Mouse (Mus musculus) T-helper 2 cell (primary cell): ENCODE measurements at regions not wholly inside any gene's neighbourhood (a gene's known extent, or its start where the extent isn't known, plus 50 kb on each side); places are given as distances from the start of the nearest gene placed in this dataset.

Source experiments
- in situ Hi-C: fragments of 300-600 bp; cut with MboI, MseI; formaldehyde crosslinking; loops from one replicate; pipeline ENCODE4 v1.15.1; 2025; ENCODE audit warnings: high pct_unique_total_duplicates

GRCm38 (mm10) chr10:111693762-111694161 lies 187.7 kb downstream of the Phlda1 start:
- in situ Hi-C loops = no loop called here

GRCm38 (mm10) chr10:111694227-111695200 lies 188.4 kb downstream of the Phlda1 start:
- in situ Hi-C loops = no loop called here

GRCm38 (mm10) chr10:111695918-111696760 lies 190.1 kb downstream of the Phlda1 start:
- in situ Hi-C loops = no loop called here

GRCm38 (mm10) chr10:111696987-111697386 lies 190.9 kb downstream of the Phlda1 start:
- in situ Hi-C loops = no loop called here

GRCm38 (mm10) chr10:111699557-111700508 lies 193.7 kb downstream of the Phlda1 start:
- in situ Hi-C loops = no loop called here

GRCm38 (mm10) chr10:111700570-111700969 lies 194.5 kb downstream of the Phlda1 start:
- in situ Hi-C loops = no loop called here

GRCm38 (mm10) chr10:111701138-111701537 lies 195.1 kb downstream of the Phlda1 start:
- in situ Hi-C loops = no loop called here

GRCm38 (mm10) chr10:111702435-111702834 lies 196.3 kb downstream of the Phlda1 start:
- in situ Hi-C loops = no loop called here

- in situ Hi-C loops = no loop called here
Observed at GRCm38 (mm10) chr10:111703447-111703846, 197.4 kb downstream of the Phlda1 start.

GRCm38 (mm10) chr10:111711519-111712113 lies 205.5 kb downstream of the Phlda1 start:
- in situ Hi-C loops = no loop called here

- in situ Hi-C loops = no loop called here
Observed at GRCm38 (mm10) chr10:111712991-111713390, 206.9 kb downstream of the Phlda1 start.

GRCm38 (mm10) chr10:111713676-111714075 lies 207.6 kb downstream of the Phlda1 start:
- in situ Hi-C loops = no loop called here

GRCm38 (mm10) chr10:111715172-111715571 lies 209.1 kb downstream of the Phlda1 start:
- in situ Hi-C loops = no loop called here

GRCm38 (mm10) chr10:111719632-111720031 lies 213.5 kb downstream of the Phlda1 start:
- in situ Hi-C loops = no loop called here

GRCm38 (mm10) chr10:111721068-111721467 lies 215.0 kb downstream of the Phlda1 start:
- in situ Hi-C loops = no loop called here

- in situ Hi-C loops = no loop called here
Observed at GRCm38 (mm10) chr10:111723885-111724284, 217.8 kb downstream of the Phlda1 start.

GRCm38 (mm10) chr10:111724574-111725414 lies 218.7 kb downstream of the Phlda1 start:
- in situ Hi-C loops = no loop called here

GRCm38 (mm10) chr10:111736026-111736425 lies 229.9 kb downstream of the Phlda1 start:
- in situ Hi-C loops = no loop called here

- in situ Hi-C loops = no loop called here
Observed at GRCm38 (mm10) chr10:111739471-111740138, 232.9 kb upstream of the Krr1 start.
